Mouse (Mus musculus) embryonic facial prominence, embryonic 11.5 days (tissue): ENCODE data around the gene Smim6. TPM values are rescaled to one million over a fixed set of nuclear protein-coding genes. Genes with fewer than 3 reads are reported as not detected.
A peak's percentile ranks its signal among the peaks of the same experiment; 100 is the strongest.

ENCODE experiments used
- ATAC-seq: fragments of 200-750 bp; cut with Nextera tagmentation; replicated peaks from 2 replicates; pipeline ENCODE4 v1.8.0; 2017; ENCODE audit warnings: low read depth; ENCODE audit not compliant: insufficient number of reproducible peaks, low FRiP score, low TSS enrichment
- DNase-seq: peaks from one replicate; pipeline ENCODE4 v3.0.0-alpha.2; 2015; ENCODE audit warnings: low spot score
- H3K27ac ChIP-seq: fragments of 300-500 bp; sonication (generic); replicated peaks from 2 replicates; pipeline ENCODE4 v1.5.1; 2014; ENCODE audit warnings: mild to moderate bottlenecking, low read depth, low read length, control low read depth
- H3K27me3 ChIP-seq: fragments of 300-500 bp; sonication (generic); 2 replicates; pipeline ENCODE4 v1.6.1; 2014; ENCODE audit warnings: mild to moderate bottlenecking, low read length, moderate library complexity, mixed read lengths; ENCODE audit not compliant: control insufficient read depth, insufficient read depth
- H3K36me3 ChIP-seq: fragments of 300-500 bp; sonication (generic); replicated peaks from 2 replicates; pipeline ENCODE4 v1.6.1; 2014; ENCODE audit warnings: low read depth, mild to moderate bottlenecking, low read length, moderate library complexity, mixed read lengths; ENCODE audit not compliant: control insufficient read depth, insufficient read depth
- H3K4me1 ChIP-seq: fragments of 300-500 bp; sonication (generic); 2 replicates; pipeline ENCODE4 v1.6.1; 2014; ENCODE audit warnings: low read length, mixed read lengths; ENCODE audit not compliant: control insufficient read depth, insufficient read depth
- H3K4me2 ChIP-seq: fragments of 300-500 bp; sonication (generic); 2 replicates; pipeline ENCODE4 v1.6.1; 2014; ENCODE audit warnings: low read depth, mild to moderate bottlenecking, control low read depth, low read length, moderate library complexity
- H3K4me3 ChIP-seq: fragments of 300-500 bp; sonication (generic); 2 replicates; pipeline ENCODE4 v1.5.1; 2014; ENCODE audit warnings: low read depth, low read length, control low read depth
- H3K9ac ChIP-seq: fragments of 300-500 bp; sonication (generic); replicated peaks from 2 replicates; pipeline ENCODE4 v1.6.1; 2014; ENCODE audit warnings: mild to moderate bottlenecking, control low read depth, low read length
- H3K9me3 ChIP-seq: fragments of 300-500 bp; sonication (generic); replicated peaks from 2 replicates; pipeline ENCODE4 v1.6.1; 2016; ENCODE audit warnings: mild to moderate bottlenecking, low read length, inconsistent platforms, mixed read lengths; ENCODE audit not compliant: control insufficient read depth
- WGBS: fragments of 180-500 bp; shearing (Covaris S2); extraction: QIAGEN DNeasy Blood & Tissue Kit; methylation state at CpG from one replicate; pipeline ENCODE4 v1.1.7; 2014; 5-methylcytosine and 5-hydroxymethylcytosine counted together
- polyA plus RNA-seq: library from polyadenylated mRNA; unstranded; fragments of >200 nt; fragmentation: Nextera tagmentation; extraction: Ambion mirVana; gene quantifications from 2 replicates; pipeline ENCODE4 v1.2.1, GENCODE M21; 2014

Smim6 gene
- polyA plus RNA-seq, 1 experiment from 2014 or later = 0.21 TPM

- no peak for ATAC-seq
- no peak overlapping the region for H3K9ac ChIP-seq
- WGBS = 70% methylated on average over 5 of the region's 5 CpGs
- H3K27me3 ChIP-seq = no peaks in the 10 kb centered on the region
- H3K4me1 ChIP-seq = peaks cover 3% of the 10 kb centered on the region; the same call in 1 of the 2 replicates
- H3K9me3 ChIP-seq = no peaks in the 10 kb centered on the region
- DNase-seq = no peak
- 0 out of 2 replicates have a peak overlapping the region, but pooled peaks have one; percentile 52 for H3K27ac ChIP-seq
- no peak overlapping the region for H3K4me2 ChIP-seq
- no peaks in the 10 kb centered on the region for H3K36me3 ChIP-seq
- no peak overlapping the region for H3K4me3 ChIP-seq
Measured at GRCm38 (mm10) chr11:115902177-115902576, 9.6 kb upstream of the Smim6 start.

- Histone ChIP-seq H3K4me2 (no peak overlapping the region), H3K27ac (0 out of 2 replicates have a peak overlapping the region, but pooled peaks have one; percentile 52), H3K36me3 (no peaks in the 10 kb centered on the region), H3K4me3 (no peak overlapping the region), H3K4me1 (peaks cover 3% of the 10 kb centered on the region; the same call in 1 of the 2 replicates), H3K9me3 (no peaks in the 10 kb centered on the region), H3K27me3 (no peaks in the 10 kb centered on the region), H3K9ac (no peak overlapping the region)
- 94% methylated on average over 1 of the region's 1 CpGs for whole genome bisulfite sequencing
- DNase-seq = no peak
- ATAC-seq = no peak
Measured at GRCm38 (mm10) chr11:115902831-115903230, 9.0 kb upstream of the Smim6 start.

GRCm38 (mm10) chr11:115903384-115904230 is 8.2 kb upstream of the Smim6 start:
- Histone ChIP-seq H3K9ac (no peak overlapping the region), H3K36me3 (no peaks in the 10 kb centered on the region), H3K9me3 (no peaks in the 10 kb centered on the region), H3K4me2 (no peak overlapping the region), H3K27ac (no peak overlapping the region), H3K4me1 (peaks cover 3% of the 10 kb centered on the region; the same call in 1 of the 2 replicates), H3K27me3 (no peaks in the 10 kb centered on the region), H3K4me3 (no peak overlapping the region)
- 74% methylated on average over 11 of the region's 11 CpGs for WGBS
- DNase-seq (no peak), ATAC-seq (no peak)

GRCm38 (mm10) chr11:115904231-115904955 is 7.4 kb upstream of the Smim6 start:
- peaks cover 3% of the 10 kb centered on the region; the same call in 1 of the 2 replicates for H3K4me1 ChIP-seq
- no peaks in the 10 kb centered on the region for H3K9me3 ChIP-seq
- ATAC-seq (no peak), DNase-seq (peak; percentile 29)
- H3K9ac ChIP-seq = no peak overlapping the region
- no peak overlapping the region for H3K4me3 ChIP-seq
- WGBS = 72% methylated on average over 8 of the region's 8 CpGs
- 0 out of 2 replicates have a peak overlapping the region, but pooled peaks have one; percentile 13 for H3K27ac ChIP-seq
- no peak overlapping the region for H3K4me2 ChIP-seq
- H3K27me3 ChIP-seq = no peaks in the 10 kb centered on the region
- no peaks in the 10 kb centered on the region for H3K36me3 ChIP-seq

- Histone ChIP-seq H3K9ac (no peak overlapping the region), H3K4me2 (no peak overlapping the region), H3K4me3 (no peak overlapping the region), H3K4me1 (peaks cover 2% of the 10 kb centered on the region; the same call in 1 of the 2 replicates), H3K27me3 (no peaks in the 10 kb centered on the region), H3K27ac (0 out of 2 replicates have a peak overlapping the region, but pooled peaks have one; percentile 10), H3K9me3 (no peaks in the 10 kb centered on the region), H3K36me3 (no peaks in the 10 kb centered on the region)
- WGBS = 42% methylated on average over 16 of the region's 16 CpGs
- ATAC-seq (no peak), DNase-seq (peak; percentile 55)
Measured at GRCm38 (mm10) chr11:115904956-115905790, 6.6 kb upstream of the Smim6 start.

- ATAC-seq = no peak
- H3K4me2 ChIP-seq = no peak overlapping the region
- H3K36me3 ChIP-seq = no peaks in the 10 kb centered on the region
- no peak overlapping the region for H3K4me3 ChIP-seq
- H3K4me1 ChIP-seq = no peaks in the 10 kb centered on the region
- 80% methylated on average over 3 of the region's 3 CpGs for WGBS
- DNase-seq = no peak
- no peak overlapping the region for H3K9ac ChIP-seq
- no peaks in the 10 kb centered on the region for H3K27me3 ChIP-seq
- no peaks in the 10 kb centered on the region for H3K9me3 ChIP-seq
- H3K27ac ChIP-seq = no peak overlapping the region
Measured at GRCm38 (mm10) chr11:115906116-115906515, 5.7 kb upstream of the Smim6 start.

- Histone ChIP-seq H3K9me3 (no peaks in the 10 kb centered on the region), H3K9ac (no peak overlapping the region), H3K4me3 (no peak overlapping the region), H3K4me2 (no peak overlapping the region), H3K27ac (no peak overlapping the region), H3K27me3 (no peaks in the 10 kb centered on the region), H3K4me1 (no peaks in the 10 kb centered on the region), H3K36me3 (no peaks in the 10 kb centered on the region)
- ATAC-seq (no peak), DNase-seq (no peak)
- WGBS = 94% methylated on average over 5 of the region's 5 CpGs
Measured at GRCm38 (mm10) chr11:115906521-115906920, 5.3 kb upstream of the Smim6 start.
